Mouse (Mus musculus) right cerebral cortex, postnatal 36 days (tissue): Measurements from ENCODE around the gene Il1r2.

Source experiments
- DNase-seq, 2 experiments: peaks; one replicate each; pipeline ENCODE4 v3.0.0; 2022; ENCODE audit warnings: low spot score in 2 of 2, mixed read lengths in 1 of 2

Gene Il1r2

GRCm38 (mm10) chr1:40059122-40059774, 14.6 kb upstream of the Il1r2 start:
- no peak for DNase-seq

DNA sequence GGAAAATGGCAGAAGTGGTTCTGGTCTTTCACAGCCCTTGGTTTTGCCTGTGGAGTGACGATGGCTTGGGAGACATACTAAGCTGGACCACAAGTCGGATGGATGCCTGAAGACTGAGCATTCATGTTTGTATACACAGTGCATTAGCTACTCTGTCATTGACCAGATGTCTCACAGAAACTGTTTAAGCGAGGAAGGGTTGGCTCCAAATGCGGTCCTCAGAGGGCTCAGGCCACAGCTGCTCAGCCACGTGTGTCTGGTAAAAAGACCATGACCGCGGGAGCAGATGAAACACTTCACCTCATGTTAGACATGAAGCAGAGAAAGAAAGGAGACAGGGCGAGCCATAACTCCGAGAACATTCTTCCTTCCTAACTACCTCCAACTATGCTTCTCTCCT, 12.5 kb upstream of the Il1r2 start:
- no peak for DNase-seq

GRCm38 (mm10) chr1:40063409-40063808, 10.5 kb upstream of the Il1r2 start:
- DNase-seq, result no peak

GRCm38 (mm10) chr1:40064508-40064907, 9.4 kb upstream of the Il1r2 start:
- DNase-seq, result no peak

DNA sequence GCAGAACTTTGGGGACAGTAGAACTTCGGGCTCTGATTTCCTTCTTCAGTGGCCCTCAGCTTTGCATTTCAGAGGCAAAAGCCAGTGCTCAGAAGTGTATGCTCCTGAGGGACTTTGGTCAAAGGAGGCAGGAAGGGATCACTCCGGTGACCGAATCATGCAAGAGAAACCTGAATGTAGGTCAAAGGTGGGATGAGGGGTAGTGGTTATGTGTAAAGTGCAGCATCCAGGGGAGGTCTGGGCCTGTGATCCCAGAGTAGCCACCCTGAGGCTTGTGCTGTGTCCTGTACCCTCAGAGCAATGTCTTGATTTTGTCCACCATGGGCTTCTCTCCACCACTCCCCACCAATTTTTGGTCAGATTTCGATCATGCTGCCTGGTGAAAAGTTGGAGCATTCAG, 1.3 kb upstream of the Il1r2 start:
- DNase-seq, result no peak

DNA sequence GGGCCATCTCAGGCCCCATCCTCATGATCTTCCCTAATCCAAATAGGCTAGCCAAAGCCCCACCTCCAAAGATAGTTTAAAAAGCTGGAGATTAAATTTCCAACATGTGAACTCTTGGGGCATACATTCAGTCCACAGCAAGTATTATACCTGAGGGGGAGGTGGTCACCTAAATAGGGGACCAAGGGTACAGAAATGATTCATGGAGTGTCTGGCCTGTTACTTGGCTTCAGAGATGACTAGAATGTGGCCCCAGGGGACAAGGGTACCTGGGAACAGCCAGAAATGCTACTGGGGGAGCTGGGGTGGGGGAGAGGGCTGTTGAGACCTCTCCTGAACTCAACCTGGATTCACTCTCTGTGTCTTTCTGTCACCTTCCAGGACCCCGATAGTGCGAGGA, 3.4 kb downstream of the Il1r2 start:
- no peak for DNase-seq

- DNase-seq, result no peak
Observed at GRCm38 (mm10) chr1:40081041-40081440, 7.2 kb downstream of the Il1r2 start.

DNA sequence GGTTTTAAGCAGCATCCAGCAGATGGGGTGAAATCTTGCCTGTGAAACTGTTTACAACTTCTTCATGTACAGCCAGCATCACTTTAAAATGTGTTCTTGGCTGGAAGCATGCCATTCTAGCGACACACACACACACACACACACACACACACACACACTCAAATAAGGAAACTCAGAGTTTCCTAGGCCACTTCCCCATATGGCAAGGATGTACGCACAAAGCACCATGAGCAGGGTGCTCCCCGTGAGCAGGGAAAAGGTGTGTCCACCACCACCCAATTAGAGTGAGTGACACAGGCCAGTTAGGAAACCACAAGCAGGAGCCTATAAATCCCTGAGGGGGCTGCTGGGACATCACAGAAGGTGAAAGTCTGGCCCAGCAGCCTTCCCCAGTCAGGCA, 10.5 kb downstream of the Il1r2 start:
- DNase-seq, result no peak

DNA sequence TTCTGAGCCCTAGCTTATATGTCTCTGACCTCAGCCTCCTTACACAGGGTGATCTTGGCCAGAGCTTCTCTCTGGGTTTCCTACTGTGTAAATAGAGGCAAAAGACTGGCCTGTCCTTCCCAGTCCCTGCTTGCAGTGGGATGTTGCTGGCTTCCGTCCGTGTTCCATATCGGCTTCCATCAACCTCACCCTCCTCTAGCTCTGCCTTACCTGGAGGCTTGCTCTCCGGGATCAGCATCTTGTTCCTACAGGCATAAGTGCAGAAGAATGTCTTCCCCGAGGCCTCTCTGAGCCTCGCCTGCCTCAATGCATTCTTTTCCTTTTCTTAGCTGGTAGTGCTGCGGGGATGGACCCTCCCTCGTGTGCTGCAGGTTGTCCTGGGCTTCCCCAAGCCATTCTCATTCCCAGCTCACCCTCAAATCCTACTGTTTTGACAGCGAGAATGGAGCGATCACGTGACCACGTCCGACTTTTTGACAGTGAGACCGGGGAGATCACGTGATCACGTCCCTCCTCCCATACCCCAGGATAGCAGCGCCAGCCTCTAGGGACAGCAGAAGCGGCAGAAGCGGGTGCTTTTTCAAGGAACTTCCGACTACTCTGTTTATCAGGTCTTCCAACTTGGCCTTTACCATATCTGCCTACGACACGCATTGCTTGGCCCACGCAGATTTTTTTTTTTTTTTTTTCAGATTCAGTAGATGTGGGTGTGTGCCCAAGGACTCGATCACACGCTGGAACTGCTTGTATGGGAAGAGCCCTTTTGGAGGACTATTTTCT, 11.7 kb downstream of the Il1r2 start:
- peak; percentile 59 to 75 for DNase-seq

DNA sequence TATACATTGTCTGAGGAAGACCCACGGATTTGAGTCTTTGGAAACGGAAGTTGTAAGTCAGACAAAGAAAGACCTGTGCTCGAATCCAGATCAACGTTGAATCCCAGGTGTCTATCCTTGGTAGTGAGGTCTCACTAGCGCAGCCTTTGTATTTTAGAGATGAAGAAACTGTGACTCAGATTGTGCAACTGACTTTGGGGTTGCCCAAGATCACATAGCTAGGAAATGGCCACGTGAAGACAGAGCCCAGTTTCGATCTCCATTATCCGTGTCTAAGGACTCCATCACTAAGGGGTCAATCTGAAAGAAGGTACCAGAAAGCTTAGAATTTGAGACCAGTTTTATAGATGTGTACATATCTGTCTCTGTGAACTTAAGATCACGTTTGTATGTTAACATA, 17.3 kb downstream of the Il1r2 start:
- no peak for DNase-seq

- DNase-seq, result no peak
Observed at GRCm38 (mm10) chr1:40092541-40092940, 18.7 kb downstream of the Il1r2 start.

GRCm38 (mm10) chr1:40094601-40095304, 20.9 kb downstream of the Il1r2 start:
- no peak for DNase-seq

DNA sequence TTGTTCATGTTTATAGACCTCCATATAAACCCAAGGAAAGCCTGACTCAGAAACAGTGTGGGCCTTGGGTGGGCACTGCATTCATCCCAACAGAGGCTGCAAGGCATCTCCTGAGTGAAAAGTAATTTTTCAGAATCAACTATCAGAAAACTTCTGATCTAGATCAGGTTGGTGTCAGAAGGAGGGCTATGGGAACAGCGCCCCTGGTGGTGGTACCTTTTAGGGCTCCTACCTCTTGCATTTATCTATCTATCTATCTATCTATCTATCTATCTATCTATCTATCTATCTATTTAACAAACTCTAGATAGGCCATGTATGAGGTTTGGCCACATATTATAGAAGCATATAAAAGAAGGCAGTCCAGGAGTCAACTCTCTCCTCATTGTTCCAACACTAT, 21.7 kb downstream of the Il1r2 start:
- no peak for DNase-seq

DNA sequence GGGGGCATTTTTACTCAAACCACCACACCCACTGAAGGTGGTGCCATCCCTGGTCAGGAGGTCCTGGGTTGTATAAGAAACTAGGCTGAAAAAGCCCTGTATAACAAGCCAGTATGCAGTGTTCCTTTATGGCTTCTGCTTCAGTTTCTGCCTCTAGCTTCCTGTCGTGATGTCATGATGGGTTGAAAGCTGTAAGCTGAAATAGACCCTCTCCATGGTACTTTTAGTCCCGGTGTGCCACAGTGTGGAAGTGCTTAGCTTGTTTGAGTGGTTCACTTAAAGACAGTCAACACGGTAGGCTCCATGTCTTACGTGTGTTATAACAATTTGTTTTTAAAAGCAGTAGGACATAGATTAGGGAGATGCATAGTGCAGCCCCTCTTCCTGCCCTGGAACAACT, 32.4 kb downstream of the Il1r2 start:
- no peak for DNase-seq

GRCm38 (mm10) chr1:40106719-40107118, 32.8 kb downstream of the Il1r2 start:
- DNase-seq, result no peak

- no peak for DNase-seq
Observed at GRCm38 (mm10) chr1:40107971-40108749, 34.3 kb downstream of the Il1r2 start.

- no peak for DNase-seq
Observed at GRCm38 (mm10) chr1:40109736-40110135, 35.9 kb downstream of the Il1r2 start.

GRCm38 (mm10) chr1:40115271-40115670, 41.4 kb downstream of the Il1r2 start:
- DNase-seq, result peak in 1 of 2 experiments; percentile 8

- peak; percentile 52 to 61 for DNase-seq
Observed at GRCm38 (mm10) chr1:40116422-40116821, 42.5 kb downstream of the Il1r2 start.

DNA sequence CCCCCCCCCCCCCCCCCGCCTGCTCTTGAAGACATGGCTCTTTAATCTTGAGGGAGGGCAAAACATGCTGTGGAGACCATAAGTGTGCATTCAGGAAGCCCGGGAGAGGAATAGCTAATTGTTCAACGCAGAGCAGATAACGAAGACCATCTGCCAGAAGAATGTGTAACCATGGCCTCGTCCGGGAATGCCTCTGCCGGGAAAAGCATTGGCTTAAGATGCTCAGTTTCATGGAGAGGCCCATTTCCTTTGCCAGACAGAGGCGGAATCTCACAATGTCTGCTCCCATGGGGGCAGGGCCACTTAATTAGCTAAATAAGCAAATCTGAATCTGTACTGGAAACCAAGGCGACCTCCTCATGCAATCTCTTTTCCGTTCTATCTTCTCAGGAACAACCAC, 43.7 kb downstream of the Il1r2 start:
- no peak for DNase-seq

DNA sequence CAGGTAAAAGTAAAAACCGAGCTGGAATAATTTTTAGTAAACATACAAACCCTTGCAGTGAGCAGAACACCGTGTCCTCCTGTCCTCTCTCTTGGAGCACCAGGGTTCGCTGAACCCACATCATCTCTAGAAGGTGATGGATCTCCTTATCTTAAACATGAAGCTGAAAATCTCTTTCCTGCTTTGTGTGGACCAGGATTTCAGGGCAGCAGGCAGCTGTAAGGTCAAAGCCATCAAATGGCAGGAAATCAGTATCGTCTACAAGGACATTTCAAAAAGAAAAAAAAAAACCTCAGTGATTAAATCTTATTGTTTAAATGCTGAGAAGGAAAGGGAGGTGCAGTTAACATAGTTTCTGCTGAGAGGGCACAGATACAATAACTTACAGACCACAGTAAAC, 50.4 kb downstream of the Il1r2 start:
- DNase-seq, result no peak

- no peak for DNase-seq
Observed at GRCm38 (mm10) chr1:40128481-40128880, 54.6 kb downstream of the Il1r2 start.
